Mouse (Mus musculus) erythroid progenitor cell, adult 5-6 weeks (primary cell): ENCODE measurements around the gene Musk. TPM values are rescaled to one million over a fixed set of nuclear protein-coding genes. Genes with fewer than 3 reads are reported as not detected.

Source experiments
- ATAC-seq: replicated peaks from 2 replicates; pipeline ENCODE4 v1.8.0; 2016; ENCODE audit warnings: moderate number of reproducible peaks, mild to moderate bottlenecking, moderate TSS enrichment, inconsistent platforms; ENCODE audit not compliant: poor library complexity, low FRiP score, severe bottlenecking
- total RNA-seq, 2 experiments: library from RNA; stranded (forward) in 1 of 2; stranded (reverse) in 1 of 2; fragments of 150-400 nt in 1 of 2; fragments of 186-747, 209-891 nt in 1 of 2; gene quantifications; 2 replicates each; pipeline versions ENCODE4 v1.2.3 to v1.2.4; 2015 to 2017; ENCODE audit warnings: low replicate concordance in 2 of 2

Gene Musk
- total RNA-seq, 2 experiments from 2014 or later = not detected

DNA sequence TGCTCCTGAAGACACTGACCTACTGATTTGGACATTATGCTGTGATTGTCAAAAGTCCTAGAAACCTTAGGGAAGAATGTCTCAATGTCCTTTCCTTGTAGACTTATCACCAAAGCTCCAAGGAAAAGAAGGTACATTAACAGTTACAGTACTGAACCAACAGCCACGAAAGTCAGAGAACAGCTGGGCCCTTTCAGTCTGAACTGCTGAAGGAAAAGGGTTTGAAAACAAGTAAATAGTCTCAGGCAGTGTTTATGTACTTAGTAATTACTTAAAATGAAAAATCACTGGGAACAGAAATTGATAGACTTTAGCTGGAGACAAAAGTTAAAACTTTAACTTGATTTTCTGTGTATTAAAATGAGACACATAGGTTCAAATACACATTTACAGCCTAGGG, 27.6 kb downstream of the Musk start:
- ATAC-seq = no peak

DNA sequence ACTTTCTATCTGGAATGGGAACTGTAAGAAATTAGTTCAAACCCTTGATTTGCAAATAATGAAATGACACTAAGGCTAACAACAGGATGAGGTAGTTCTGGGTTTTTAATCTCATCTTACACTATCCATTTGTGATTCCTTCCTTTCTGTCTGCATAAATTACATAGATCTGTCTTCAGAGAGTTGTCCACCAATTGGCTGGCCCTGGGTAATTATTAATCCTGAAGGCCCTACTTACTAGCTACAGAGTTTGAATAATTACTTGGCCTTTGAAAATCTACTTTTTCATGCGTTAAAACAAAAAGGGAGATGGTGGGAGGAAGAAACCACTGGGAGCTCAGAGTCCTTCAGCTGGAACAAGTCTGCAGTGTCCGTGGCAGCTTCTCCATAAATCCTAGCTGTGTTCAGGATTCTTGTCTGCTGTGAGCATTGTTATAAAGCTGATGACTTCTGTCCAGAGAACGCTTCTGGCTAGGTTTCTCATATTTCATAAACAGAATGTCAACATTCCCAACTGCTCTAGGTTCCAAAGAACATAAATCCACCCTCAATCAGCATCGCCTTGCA, 29.3 kb downstream of the Musk start:
- ATAC-seq = no peak

DNA sequence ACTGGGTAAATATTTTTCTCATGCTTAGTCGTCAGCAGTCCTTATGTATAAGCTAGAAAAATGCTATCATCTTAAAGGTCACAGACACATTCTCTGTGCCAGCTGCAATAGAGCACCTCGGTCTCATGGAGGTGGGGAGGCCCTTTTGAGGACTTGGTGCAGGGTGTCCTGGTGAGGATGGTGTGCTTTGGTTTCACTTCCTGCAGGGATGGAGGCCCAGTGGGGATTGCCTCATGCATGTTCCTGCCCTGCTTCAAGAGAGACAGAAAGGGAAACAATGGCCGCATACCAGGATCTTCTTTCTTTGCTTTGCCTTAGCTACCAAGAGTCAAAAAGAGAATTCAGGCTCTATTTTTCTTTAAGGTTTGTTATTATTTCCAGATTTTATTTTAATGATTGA, 31.8 kb downstream of the Musk start:
- ATAC-seq = no peak

DNA sequence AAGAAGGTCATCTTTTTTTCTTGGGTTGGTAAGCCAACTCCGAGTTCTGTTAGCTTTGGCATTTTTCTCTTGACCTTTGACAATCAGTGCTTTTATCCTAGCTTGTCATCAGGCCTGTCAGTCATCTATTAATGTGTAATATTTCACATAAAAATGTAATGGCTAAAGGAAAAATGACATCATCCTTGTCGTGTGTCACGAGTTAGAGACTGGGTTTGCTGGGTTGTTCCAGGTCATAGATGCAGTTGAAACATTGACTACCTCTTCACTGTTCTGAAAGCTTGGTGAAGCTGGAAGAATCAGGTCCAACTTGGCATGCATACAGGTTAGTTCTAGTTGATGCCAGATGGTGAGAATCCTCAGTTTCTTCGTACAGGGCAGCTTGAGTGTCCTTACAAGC, 34.5 kb downstream of the Musk start:
- ATAC-seq = no peak

DNA sequence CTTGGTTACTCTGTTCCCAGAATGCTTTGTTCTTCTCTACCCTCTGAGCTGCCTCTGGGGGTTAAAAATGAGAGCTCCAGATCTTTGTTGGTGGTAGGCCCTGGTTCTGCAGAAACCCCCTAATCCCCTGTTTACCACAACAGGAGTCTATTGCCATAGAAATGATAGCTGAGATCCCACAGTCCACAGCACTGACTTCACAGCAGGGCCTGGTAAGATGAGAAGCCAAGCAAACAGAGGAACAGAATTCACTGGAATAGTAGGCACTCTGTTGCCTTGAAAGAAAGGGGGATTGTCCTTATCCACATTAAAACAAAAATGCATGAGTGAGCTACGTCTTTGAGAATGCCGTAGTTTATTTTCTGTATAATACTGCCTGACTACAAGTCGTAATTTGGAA, 41.0 kb downstream of the Musk start:
- ATAC-seq = no peak

DNA sequence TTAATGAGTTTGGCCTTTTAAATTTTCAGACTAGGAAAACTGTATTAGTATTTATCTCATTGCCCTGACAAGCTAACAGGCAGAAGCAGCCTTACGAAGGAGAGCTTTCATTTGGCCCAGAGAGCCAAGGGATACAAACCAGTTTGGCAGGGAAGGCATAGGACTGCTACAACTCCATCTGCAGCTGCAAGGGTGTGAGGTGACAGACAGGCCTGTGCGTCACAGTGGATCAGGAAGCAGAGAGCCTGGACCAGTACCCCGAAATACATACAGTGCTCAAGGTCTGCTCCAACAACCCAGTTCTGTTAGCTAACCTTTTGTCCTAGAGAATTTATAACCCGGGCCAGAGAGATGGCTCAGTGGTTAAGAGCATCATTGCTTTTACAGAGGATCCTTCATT, 42.5 kb downstream of the Musk start:
- no peak for ATAC-seq

DNA sequence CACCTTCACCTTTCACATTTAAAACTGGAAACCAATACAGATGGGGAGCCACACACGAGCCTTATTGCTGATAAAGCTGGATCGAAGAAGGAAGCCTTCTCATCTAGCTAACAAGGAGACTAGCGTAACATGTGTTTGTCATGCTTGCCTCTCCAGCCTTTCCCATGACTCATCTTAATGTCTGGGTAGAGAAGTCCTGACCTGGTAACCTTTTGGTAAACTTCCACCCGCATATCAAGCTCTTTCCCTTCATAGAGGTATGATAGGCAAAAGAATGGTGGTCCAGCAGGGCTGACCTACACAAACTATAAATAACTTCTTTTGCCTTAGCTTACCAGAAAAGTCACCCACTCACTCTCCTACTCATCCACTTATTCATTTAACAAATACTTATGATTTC, 44.3 kb downstream of the Musk start:
- ATAC-seq = no peak

DNA sequence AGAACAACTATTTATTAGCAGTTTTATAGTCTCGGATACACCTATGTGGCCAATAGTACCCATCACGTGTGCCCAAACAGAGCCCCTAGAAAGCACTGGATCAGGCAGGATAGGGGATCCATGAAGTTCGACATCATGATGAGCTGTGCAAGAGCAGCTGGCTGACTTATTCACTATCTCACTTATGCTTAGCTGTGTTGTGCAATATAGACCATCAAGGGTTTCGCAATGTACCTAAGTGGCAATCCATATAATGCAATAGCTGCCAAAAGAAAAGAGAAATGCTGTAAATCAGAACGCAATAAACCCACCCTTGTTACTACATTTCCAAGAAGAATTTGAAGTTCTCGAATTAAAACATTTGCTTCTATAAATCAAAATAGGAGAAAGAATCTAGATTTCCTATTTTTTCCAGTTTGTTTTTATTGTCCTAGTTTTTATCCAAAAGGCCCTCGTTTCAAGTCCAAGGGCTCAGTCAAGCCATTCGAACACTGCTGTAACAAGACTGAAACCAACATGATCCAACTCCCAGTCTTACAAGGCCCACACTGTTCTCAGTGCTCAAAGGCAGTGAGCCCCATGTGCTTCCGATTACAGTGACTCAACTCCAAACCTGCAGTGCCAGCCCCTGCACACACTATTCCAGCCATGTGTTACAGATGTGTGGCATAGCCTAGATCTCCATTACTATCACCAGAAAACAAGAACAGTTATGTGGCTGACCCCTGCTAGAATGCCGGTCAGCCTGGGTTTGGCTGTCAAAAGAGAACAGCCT, 45.3 kb downstream of the Musk start:
- ATAC-seq = no peak

DNA sequence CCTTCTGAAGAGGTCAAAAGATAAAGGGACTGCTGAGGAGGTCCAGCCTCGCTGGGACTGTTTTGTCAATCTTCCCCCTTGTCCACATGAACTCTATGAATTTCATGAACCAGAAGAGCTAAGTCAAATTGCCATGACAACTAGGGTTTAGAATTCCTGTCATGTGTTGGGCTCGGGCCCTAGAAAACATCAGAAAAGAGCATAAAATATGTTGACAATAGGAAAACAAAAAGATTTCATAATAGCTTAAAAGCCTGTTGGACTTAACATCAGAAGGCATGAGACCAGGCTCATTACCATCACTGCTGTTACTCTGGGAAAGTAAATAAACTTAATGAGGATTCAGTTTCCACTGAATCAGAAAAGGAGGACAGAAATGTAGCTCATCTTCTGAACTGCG, 46.6 kb downstream of the Musk start:
- ATAC-seq = no peak

DNA sequence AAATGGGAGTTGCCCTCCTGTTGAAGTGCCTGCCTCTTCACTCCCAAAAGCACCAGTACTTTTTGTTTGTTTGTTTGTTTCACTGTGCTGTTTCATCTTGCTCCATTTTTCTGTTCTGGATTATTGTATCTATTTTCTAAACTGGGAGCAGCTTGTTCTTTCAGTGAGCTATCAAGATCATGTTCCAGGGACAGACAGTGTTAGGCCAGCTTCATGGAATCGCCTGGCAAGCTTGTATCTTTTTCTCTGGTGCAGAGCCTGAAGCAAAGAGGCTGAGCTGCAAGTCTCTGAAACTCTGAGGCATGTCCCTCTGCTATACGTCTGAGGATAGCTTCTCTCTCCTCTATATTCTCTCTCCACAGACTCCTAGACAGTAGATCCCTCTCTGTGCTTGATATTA, 50.5 kb downstream of the Musk start:
- no peak for ATAC-seq

DNA sequence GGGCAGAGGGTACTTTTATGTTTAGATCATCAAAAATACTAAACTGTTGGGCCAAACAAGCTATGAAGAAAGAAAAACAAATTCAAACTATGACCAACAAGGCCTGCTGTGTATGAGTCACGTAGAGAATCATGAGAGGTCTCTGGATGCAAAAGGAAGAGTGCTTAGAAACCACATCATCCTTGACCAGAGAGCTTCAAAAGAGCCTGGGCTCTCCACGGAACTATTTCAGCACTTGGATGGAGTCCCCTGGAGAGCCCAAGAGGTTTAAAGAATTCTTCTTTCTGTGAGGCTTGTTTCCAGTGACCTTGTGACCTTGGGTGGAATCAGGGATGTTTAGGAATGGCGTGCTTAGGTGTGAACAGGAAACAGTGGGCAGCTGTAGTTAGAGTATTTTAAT, 53.5 kb downstream of the Musk start:
- ATAC-seq = no peak

DNA sequence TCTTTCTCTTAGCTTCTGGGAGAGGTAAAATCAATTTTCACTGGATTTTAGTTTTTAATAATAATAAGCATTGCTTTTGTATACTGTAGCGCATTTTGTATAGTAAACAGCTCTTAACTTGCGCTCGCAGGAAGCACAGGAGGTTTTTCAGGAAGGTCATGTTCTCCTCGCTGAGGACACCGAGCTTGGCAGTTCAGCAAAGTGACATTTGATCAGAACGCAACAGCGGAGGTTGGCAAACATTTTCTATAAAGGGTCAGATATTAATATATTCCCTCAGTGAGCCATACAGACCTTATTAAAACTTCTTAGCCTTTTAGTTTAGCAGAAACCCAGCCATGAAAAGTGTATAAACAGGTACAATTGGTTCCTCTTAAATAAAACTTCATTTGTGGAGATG, 64.4 kb downstream of the Musk start:
- ATAC-seq = no peak

DNA sequence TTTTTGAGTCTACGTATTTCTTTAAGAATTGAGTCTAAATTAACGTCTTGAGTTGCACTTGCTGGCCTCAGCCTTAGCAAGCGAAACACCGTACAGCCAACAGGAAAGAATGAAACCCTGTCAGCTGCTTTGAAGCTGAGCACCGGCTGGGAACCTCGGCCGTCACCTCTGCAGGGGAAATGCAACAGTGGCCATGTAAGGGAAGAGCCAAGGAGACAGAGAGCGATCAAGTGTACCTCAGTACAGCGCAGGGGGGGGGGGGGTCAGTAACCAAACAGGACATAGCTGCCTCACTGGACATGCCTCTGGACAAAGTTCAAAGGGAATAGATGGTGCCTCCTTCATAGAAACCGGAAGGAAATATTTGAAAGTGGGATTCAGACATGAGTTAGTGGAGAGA, 65.4 kb downstream of the Musk start:
- ATAC-seq = no peak

DNA sequence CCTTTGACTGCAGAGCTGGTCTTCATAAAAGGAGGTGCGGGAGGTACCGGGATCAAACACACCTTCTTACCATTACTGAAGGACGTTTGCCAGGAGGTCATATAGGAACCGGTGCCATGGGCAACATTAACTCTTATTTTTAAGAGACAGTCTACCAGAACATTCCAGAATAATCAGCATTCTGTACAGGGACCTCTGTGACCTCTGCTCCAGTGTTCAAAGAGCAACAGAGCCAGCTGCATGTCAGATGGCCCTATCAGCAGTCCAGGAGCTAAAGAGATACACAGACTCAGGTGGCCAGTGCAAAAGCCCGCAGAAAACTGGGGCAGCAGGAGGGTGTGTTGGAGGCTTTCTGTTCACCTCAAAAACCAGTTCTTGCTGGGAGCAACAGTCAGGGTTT, 65.8 kb downstream of the Musk start:
- no peak for ATAC-seq

DNA sequence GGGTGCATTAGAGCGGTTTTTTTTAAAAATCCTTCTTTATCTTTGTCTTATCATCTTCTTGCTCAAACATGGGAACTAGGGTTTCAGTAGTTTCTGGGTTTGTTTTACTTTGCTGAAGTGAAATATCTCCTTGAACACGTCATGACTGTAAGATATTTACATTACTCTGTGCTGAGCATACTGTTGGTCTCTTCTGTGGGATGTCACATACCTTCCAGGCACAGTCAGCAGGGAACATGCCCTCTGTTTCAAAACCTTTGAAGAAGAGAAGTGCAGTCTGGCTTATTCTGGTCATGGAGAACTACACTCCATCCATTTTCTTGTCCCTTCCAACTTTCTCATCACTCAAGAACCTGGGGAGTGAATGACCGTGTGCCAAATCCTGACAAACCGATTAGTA, 73.2 kb downstream of the Musk start:
- ATAC-seq = no peak

DNA sequence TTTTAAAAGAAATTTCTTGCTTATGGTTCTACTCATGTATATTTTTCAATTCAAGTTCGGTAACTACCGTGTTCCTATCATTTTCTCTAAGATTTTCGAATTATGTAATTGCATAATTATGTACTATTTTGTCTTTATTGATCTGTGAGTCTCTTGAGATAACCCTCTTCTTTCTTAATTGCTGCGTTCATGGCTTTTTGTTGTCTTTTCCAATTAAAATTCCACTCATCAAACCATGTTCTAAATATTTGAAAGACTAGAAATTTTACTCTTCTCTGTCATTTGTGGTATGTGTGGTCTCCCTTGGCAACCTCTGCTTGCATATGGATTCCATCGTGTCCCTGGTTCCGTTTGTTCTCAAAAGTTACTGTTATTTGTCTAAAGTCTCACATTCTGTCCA, 79.6 kb downstream of the Musk start:
- ATAC-seq = no peak

DNA sequence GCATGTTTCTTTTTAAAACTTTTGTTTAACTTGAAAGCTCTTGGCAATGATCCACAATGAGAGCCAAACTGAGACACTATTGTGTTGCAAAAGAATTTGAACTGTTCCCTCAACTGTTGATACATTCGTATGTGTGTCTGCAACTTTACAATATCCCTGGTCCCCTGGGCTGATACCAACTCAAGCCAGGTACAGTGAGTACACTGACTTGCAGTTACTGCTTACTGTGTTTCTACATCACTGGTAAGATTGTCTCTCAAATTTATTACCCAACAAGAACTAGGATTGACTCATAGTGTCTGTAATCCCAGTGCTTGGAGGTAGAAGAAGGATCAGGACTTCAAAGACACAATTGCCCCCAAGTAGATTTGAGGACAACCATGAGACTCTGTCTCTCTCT, 85.3 kb downstream of the Musk start:
- no peak for ATAC-seq

DNA sequence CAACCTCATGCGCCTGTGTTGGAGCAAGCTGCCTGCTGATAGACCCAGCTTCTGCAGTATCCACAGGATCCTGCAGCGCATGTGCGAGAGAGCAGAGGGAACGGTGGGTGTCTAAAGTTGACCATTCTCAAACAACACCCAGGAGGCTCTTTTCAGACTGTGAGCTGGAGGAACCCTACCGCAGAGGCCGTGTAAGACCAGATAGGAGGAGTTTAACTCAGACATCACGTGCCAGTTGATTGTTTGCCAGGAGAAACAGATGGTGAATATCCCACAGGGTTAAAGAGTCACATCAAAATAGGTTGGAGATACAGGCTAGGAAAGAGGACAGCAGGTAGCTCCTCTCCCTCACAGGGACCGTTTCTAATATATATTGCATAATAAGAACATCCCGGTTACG, 87.8 kb downstream of the Musk start:
- no peak for ATAC-seq

DNA sequence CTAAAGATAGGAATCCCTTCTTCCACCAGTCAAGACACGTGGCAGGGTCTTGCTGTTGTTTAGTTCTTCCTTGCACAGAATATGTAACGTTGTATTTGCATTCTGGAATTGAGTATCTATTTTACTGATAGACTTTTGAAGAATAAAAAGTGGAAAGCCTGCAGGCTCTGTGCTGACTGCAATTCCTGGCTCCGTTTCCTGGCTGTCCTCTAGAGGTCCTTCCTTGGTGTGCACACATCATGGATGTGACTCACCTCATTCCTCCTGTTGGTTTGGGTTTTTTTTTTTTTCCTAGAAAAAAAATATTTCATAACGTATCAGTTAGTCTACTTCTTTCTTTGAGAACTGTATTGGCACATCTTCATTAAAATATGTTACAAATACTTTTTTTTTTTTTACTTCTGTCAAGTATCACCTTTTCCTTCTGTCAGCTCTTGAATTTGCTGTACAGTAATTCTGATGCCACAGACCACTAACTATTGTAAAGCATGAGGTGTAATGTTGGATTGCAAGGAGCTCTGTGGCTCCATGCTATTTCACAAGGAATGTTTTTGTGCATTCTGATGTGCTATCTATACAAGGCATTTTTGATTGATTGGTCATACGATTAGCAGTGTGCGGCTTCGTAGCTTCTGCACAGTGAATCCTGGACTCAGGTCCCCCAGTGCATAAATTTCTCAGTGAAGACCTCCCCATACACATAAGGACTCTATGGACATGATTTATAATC, 88.5 kb downstream of the Musk start:
- no peak for ATAC-seq

DNA sequence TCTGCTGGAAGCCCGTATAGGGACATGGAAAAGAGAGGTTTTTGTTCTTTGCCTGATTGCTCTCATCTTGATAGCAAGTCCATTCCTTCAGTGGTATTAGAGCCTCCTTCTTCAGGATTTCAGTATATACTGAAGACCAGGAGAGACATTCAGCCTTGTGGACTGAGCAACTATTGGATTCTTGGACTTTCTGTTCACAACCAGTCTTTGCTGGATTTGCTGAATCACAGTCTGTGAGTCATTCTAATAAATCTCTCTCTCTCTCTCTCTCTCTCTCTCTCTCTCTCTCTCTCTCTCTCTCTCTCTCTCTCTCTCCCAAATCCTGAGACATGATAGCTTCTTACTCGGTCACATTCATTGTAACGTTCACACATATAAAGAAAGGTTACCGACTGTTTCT, 93.4 kb downstream of the Musk start:
- no peak for ATAC-seq

DNA sequence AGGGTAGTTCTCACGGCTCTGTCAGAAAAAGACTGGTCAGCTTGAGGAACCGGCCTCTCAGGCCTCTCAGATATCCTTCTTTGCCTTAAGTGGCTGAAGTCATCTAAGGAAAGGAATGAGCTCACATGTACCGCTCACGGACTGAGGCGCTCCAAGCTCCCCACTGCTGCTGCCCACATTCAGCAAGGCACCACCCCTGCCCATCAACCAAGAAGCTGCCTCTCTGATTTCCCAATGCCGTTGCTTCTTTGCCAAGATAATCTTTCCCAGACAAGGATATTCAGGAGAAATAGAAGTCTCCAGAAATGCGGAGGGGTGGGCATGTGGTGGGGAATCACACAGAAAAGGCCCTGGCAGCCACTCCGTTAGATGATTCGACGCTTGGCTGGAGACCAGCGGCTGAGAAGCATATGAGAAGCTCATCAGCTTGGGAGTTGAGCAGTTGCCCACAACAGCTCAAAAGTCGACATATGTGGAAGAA, 115.1 kb downstream of the Musk start:
- no peak for ATAC-seq
